Mouse (Mus musculus): ENCODE data around the gene Vstm4. TPM values are rescaled to one million over a fixed set of nuclear protein-coding genes. Genes with fewer than 3 reads are reported as not detected.

Vstm4 gene
- total and polyA plus RNA-seq, 2 experiments, result 0.81 to 0.92 TPM

DNA sequence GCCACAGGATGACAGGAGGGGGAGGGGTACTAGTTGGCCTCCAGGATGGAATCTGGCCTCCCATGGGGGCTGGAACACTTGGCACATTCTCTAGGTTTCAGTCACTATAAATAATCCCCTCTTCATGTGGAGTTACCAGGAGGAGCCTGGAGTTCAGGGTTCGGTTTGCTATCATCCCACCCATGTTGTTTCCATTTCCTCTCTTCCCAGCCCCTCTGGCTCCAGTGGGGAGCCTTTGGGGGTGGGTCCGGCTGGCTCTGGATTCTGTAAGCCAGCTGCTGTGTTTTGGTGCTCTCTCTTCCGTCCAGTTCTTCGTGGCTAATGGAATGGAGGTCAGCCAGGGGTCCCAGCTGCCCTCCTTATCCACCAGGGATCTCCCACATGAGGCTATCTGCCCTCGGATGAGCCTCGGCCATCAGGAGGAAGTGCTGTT, 4.6 kb downstream of the Vstm4 start:
- H3K36me3 ChIP-seq (ENCODE audit: control insufficient read depth, insufficient read depth, low read length), result no peaks in the 10 kb centered on the region
- peaks cover 6% of the 10 kb centered on the region; the same call in 1 of the 2 replicates for H3K27me3 ChIP-seq (ENCODE audit: control insufficient read depth, insufficient read depth, low read length)
- no peak overlapping the region for H3K27ac ChIP-seq (replicated peaks; ENCODE audit: insufficient read depth, low read depth, low read length)
- H3K4me1 ChIP-seq (ENCODE audit: control insufficient read depth, insufficient read depth, low read length), result peaks cover 7% of the 10 kb centered on the region; the same call in 1 of the 2 replicates
- no peak for TF ChIP-seq CTCF (IDR thresholded peaks at IDR 0.05; ENCODE audit: low read depth, low read length)
- TF ChIP-seq POLR2A (IDR thresholded peaks at IDR 0.05; ENCODE audit: extremely low read depth, insufficient read depth, low read length), result no peak
- peak; percentile 17 for DNase-seq (ENCODE audit: extremely low read depth, low read depth, low spot score)
- 66% methylated on average over 6 of the region's 6 CpGs for WGBS
- H3K4me3 ChIP-seq (ENCODE audit: insufficient read depth, low read depth, low read length), result no peak overlapping the region
- no peak overlapping the region for H3K9ac ChIP-seq (ENCODE audit: low read depth, low read length)
- no peaks in the 10 kb centered on the region for H3K79me2 ChIP-seq (ENCODE audit: control insufficient read depth, insufficient read depth, low read length)

DNA sequence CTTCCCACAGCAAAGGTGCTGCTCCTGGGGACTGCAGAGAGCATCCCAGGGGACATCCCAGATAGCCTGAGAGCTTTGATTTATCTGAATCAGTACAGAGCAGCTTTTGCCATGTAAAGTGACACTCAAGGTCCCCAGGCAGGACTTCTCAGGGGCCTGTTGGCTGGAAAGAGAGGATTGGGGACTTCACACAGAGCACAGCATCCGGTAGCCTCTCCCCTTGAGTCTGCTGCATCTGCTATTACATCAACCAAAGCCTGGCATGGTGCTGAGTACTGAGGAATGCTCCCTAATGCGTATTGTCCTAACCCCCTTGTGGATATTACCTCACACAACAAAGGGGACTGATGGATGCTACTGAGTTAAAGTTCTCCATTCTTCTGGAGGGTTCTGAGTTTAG, 5.1 kb downstream of the Vstm4 start:
- no peak for DNase-seq (ENCODE audit: extremely low read depth, low read depth, low spot score)
- H3K4me3 ChIP-seq (ENCODE audit: insufficient read depth, low read depth, low read length), result no peak overlapping the region
- H3K9ac ChIP-seq (ENCODE audit: low read depth, low read length), result no peak overlapping the region
- WGBS, result 74% methylated on average over 2 of the region's 2 CpGs
- H3K36me3 ChIP-seq (ENCODE audit: control insufficient read depth, insufficient read depth, low read length), result no peaks in the 10 kb centered on the region
- H3K4me1 ChIP-seq (ENCODE audit: control insufficient read depth, insufficient read depth, low read length), result peaks cover 7% of the 10 kb centered on the region; the same call in 1 of the 2 replicates
- no peaks in the 10 kb centered on the region for H3K79me2 ChIP-seq (ENCODE audit: control insufficient read depth, insufficient read depth, low read length)
- no peak for TF ChIP-seq CTCF (IDR thresholded peaks at IDR 0.05; ENCODE audit: low read depth, low read length)
- peaks cover 5% of the 10 kb centered on the region; the same call in 1 of the 2 replicates for H3K27me3 ChIP-seq (ENCODE audit: control insufficient read depth, insufficient read depth, low read length)
- no peak overlapping the region for H3K27ac ChIP-seq (replicated peaks; ENCODE audit: insufficient read depth, low read depth, low read length)

DNA sequence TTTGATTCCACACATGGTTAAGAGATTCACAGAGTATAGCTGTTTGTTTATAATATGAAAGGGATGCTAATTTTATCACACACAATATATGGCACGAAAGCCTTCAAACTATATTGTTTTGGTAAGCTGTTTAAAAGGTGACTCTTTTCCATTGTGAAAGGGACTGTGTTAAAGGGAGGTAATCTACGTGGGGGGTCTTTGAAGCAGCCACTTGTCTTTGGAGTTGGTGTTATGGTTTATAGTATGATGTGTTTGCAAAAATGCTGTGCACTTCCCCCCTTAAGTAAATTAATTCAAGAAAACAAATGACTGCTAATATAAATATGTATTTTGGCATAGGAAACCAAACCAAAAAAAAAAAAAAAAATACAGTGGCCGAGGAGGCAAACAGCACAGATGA, 8.8 kb downstream of the Vstm4 start:
- TF ChIP-seq CTCF (IDR thresholded peaks at IDR 0.05; ENCODE audit: low read depth, low read length), result no peak
- no peak for TF ChIP-seq POLR2A (IDR thresholded peaks at IDR 0.05; ENCODE audit: extremely low read depth, insufficient read depth, low read length)
- H3K79me2 ChIP-seq (ENCODE audit: control insufficient read depth, insufficient read depth, low read length), result no peaks in the 10 kb centered on the region
- H3K27me3 ChIP-seq (ENCODE audit: control insufficient read depth, insufficient read depth, low read length), result no peaks in the 10 kb centered on the region
- DNase-seq (ENCODE audit: extremely low read depth, low read depth, low spot score), result no peak
- no peak overlapping the region for H3K4me3 ChIP-seq (ENCODE audit: insufficient read depth, low read depth, low read length)
- H3K9ac ChIP-seq (ENCODE audit: low read depth, low read length), result no peak overlapping the region
- H3K36me3 ChIP-seq (ENCODE audit: control insufficient read depth, insufficient read depth, low read length), result no peaks in the 10 kb centered on the region
- no peak overlapping the region for H3K27ac ChIP-seq (replicated peaks; ENCODE audit: insufficient read depth, low read depth, low read length)
- no peaks in the 10 kb centered on the region for H3K4me1 ChIP-seq (ENCODE audit: control insufficient read depth, insufficient read depth, low read length)
- 67% methylated on average over 3 of the region's 3 CpGs for WGBS

DNA sequence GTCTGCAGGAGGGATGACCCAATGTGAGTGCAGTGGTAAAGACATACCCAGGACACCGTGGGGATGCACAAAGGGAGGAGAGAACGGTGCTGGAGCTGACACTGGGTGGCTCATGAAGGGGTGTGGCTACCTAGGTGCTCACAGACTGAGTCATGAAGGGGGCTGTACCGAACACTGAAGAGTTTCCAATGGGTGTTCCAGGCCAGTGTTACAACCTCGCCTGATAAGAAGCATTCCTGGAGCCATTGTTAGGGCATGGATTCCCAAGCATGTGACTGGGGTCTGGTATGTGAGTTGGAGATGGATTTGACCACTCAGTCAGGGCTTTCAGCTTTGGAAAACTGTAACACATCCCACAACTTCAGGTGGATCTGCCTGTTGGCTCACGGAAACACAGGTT, 15.4 kb downstream of the Vstm4 start:
- Histone ChIP-seq H3K4me1 (ENCODE audit: control insufficient read depth, insufficient read depth, low read length) (no peaks in the 10 kb centered on the region), H3K4me3 (ENCODE audit: insufficient read depth, low read depth, low read length) (no peak overlapping the region), H3K79me2 (ENCODE audit: control insufficient read depth, insufficient read depth, low read length) (no peaks in the 10 kb centered on the region), H3K9ac (ENCODE audit: low read depth, low read length) (no peak overlapping the region), H3K27ac (replicated peaks; ENCODE audit: insufficient read depth, low read depth, low read length) (no peak overlapping the region), H3K27me3 (ENCODE audit: control insufficient read depth, insufficient read depth, low read length) (no peaks in the 10 kb centered on the region), H3K36me3 (ENCODE audit: control insufficient read depth, insufficient read depth, low read length) (no peaks in the 10 kb centered on the region)
- WGBS, result 83% methylated on average over 5 of the region's 5 CpGs
- TF ChIP-seq CTCF (IDR thresholded peaks at IDR 0.05; ENCODE audit: low read depth, low read length) (no peak), POLR2A (IDR thresholded peaks at IDR 0.05; ENCODE audit: extremely low read depth, insufficient read depth, low read length) (no peak)
- no peak for DNase-seq (ENCODE audit: extremely low read depth, low read depth, low spot score)

DNA sequence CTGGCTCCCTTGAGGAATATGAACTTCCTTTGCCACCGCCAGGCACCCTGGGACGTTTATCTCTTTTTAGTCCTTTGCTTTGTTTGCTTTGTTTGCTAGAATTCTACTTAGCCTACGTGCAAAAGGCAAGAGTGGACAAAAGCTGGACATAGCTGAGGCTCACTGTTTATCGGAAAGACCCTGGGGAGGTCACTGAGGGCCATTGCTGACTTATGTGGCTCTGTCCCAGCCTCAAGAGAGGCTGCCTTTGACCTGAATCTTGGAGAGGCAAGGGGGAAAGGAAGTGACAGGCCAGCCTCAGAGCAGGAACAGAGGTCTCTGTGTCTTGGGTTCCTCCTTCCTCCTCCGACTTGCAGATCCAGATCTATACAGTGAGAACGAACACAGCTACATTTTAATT, 21.0 kb downstream of the Vstm4 start:
- peak; percentile 19 for DNase-seq (ENCODE audit: extremely low read depth, low read depth, low spot score)
- Histone ChIP-seq H3K27me3 (ENCODE audit: control insufficient read depth, insufficient read depth, low read length) (no peaks in the 10 kb centered on the region), H3K9ac (ENCODE audit: low read depth, low read length) (no peak overlapping the region), H3K4me1 (ENCODE audit: control insufficient read depth, insufficient read depth, low read length) (peaks cover 2% of the 10 kb centered on the region), H3K4me3 (ENCODE audit: insufficient read depth, low read depth, low read length) (no peak overlapping the region), H3K27ac (replicated peaks; ENCODE audit: insufficient read depth, low read depth, low read length) (no peak overlapping the region), H3K36me3 (ENCODE audit: control insufficient read depth, insufficient read depth, low read length) (no peaks in the 10 kb centered on the region), H3K79me2 (ENCODE audit: control insufficient read depth, insufficient read depth, low read length) (no peaks in the 10 kb centered on the region)
- no peak for TF ChIP-seq CTCF (IDR thresholded peaks at IDR 0.05; ENCODE audit: low read depth, low read length)
- TF ChIP-seq POLR2A (IDR thresholded peaks at IDR 0.05; ENCODE audit: extremely low read depth, insufficient read depth, low read length), result no peak
- 78% methylated on average over 6 of the region's 6 CpGs for WGBS

DNA sequence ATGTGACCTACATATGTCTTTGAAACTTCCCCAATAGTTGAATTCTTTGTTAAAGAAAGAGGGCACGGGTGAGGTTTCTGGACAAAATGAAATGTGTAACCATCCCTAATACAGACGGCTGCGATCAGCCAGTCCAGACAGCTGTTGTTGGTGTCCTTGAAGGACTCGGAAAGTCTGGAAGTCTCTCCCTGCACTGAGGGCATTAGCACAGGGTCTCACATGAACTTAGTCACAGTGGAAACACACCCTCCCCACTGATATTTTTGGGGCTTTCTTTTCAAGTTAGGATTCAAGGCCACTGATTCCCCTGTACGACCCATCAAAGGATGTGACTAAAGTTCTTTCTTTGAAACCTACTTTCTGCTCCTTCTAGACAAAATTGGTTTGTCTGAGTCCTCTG, 23.8 kb downstream of the Vstm4 start:
- Histone ChIP-seq H3K4me1 (ENCODE audit: control insufficient read depth, insufficient read depth, low read length) (peaks cover 2% of the 10 kb centered on the region), H3K79me2 (ENCODE audit: control insufficient read depth, insufficient read depth, low read length) (no peaks in the 10 kb centered on the region), H3K27ac (replicated peaks; ENCODE audit: insufficient read depth, low read depth, low read length) (no peak overlapping the region), H3K27me3 (ENCODE audit: control insufficient read depth, insufficient read depth, low read length) (no peaks in the 10 kb centered on the region), H3K9ac (ENCODE audit: low read depth, low read length) (no peak overlapping the region), H3K4me3 (ENCODE audit: insufficient read depth, low read depth, low read length) (no peak overlapping the region), H3K36me3 (ENCODE audit: control insufficient read depth, insufficient read depth, low read length) (no peaks in the 10 kb centered on the region)
- 77% methylated on average over 5 of the region's 5 CpGs for WGBS
- no peak for DNase-seq (ENCODE audit: extremely low read depth, low read depth, low spot score)
- TF ChIP-seq CTCF (IDR thresholded peaks at IDR 0.05; ENCODE audit: low read depth, low read length) (no peak), POLR2A (IDR thresholded peaks at IDR 0.05; ENCODE audit: extremely low read depth, insufficient read depth, low read length) (no peak)
